Mouse (Mus musculus): ENCODE results near the gene Car3. TPM values are rescaled to one million over a fixed set of nuclear protein-coding genes. Genes with fewer than 3 reads are reported as not detected.

Car3 gene
- total and polyA plus RNA-seq, 2 experiments from 2014 or later = 2.7 to 13.2 TPM

DNA sequence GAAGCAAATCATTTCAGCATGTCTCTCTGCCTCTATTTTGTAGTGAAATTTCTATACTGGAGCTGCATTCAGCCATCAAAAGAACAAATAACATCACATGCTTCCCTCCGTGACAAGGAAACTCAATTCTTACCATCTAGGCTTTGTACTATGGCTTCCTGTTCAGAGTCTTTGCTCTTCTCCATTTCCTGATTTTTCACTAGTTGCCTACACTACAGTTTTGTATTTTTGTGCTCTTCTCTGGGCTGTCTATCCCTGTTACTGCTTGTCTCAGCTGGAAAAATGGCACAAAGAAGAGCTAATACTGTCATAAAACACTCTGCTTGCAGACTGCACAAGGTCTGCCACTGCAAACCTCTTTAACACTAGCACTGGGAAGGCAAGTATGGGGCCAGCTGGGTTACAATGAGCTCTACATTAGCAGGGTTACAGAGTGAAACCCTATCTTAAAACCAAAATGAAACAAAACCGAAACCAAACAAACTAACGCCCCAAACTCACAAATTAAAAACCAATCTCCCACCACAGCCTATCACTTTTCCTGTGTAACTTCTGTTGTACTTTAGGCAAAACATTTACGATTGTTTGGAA lies 48.8 kb downstream of the Car3 start:
- WGBS = 79% methylated on average over 4 of the region's 4 CpGs
- H3K9me3 ChIP-seq (replicated peaks; ENCODE audit: control insufficient read depth, low read length) = no peaks in the 10 kb centered on the region
- no peak for TF ChIP-seq CTCF (IDR thresholded peaks at IDR 0.05; ENCODE audit: low read depth)
- TF ChIP-seq EP300 (IDR thresholded peaks at IDR 0.05; ENCODE audit: low read depth) = no peak

DNA sequence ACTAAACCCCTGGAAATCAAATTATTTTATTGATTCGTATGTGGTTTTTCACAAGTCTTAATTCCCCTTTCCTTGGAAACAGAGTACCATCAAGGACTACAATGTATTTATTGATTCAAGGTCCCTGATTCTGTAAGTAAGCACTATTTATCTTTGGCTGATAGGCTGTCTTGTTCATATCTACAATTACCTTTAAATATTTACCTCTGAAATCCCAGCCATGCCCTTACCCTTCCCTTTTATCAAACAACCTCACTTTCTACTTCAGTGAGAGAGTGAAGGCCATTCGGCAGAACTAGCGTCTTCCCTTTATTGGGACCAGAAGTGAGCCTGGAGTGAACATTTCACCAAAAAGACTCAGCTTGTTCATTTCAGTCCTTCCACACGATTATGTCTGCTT lies 50.5 kb downstream of the Car3 start:
- H3K4me1 ChIP-seq (ENCODE audit: control insufficient read depth, insufficient read depth) = no peaks in the 10 kb centered on the region
- H3K27ac ChIP-seq (ENCODE audit: low read depth) = no peak overlapping the region
- no peaks in the 10 kb centered on the region for H3K36me3 ChIP-seq (replicated peaks; ENCODE audit: control insufficient read depth, insufficient read depth, low read length)
- DNase-seq (ENCODE audit: low spot score) = no peak
- TF ChIP-seq CTCF (IDR thresholded peaks at IDR 0.05; ENCODE audit: low read depth) (no peak), EP300 (IDR thresholded peaks at IDR 0.05; ENCODE audit: low read depth) (no peak)
- no peak for ATAC-seq (ENCODE audit: insufficient read depth, low read depth)
- no peak overlapping the region for H3K4me3 ChIP-seq (ENCODE audit: low read depth, low read length)
- H3K9ac ChIP-seq (replicated peaks; ENCODE audit: low read depth, low read length) = no peak overlapping the region
- H3K4me2 ChIP-seq (ENCODE audit: low read depth, low read length) = no peak overlapping the region
- H3K27me3 ChIP-seq (ENCODE audit: control insufficient read depth, insufficient read depth, low read length) = no peaks in the 10 kb centered on the region
- WGBS = 71% methylated on average over 4 of the region's 4 CpGs
- H3K9me3 ChIP-seq (replicated peaks; ENCODE audit: control insufficient read depth, low read length) = no peaks in the 10 kb centered on the region

More for the DNA sequence above, 48.8 kb downstream of the Car3 start:
- H3K36me3 ChIP-seq (replicated peaks; ENCODE audit: control insufficient read depth, insufficient read depth, low read length) = no peaks in the 10 kb centered on the region
- H3K4me3 ChIP-seq (ENCODE audit: low read depth, low read length) = no peak overlapping the region
- no peak overlapping the region for H3K27ac ChIP-seq (ENCODE audit: low read depth)
- no peak for DNase-seq (ENCODE audit: low spot score)
- H3K9ac ChIP-seq (replicated peaks; ENCODE audit: low read depth, low read length) = no peak overlapping the region
- no peak overlapping the region for H3K4me2 ChIP-seq (ENCODE audit: low read depth, low read length)
- H3K4me1 ChIP-seq (ENCODE audit: control insufficient read depth, insufficient read depth) = no peaks in the 10 kb centered on the region
- ATAC-seq (ENCODE audit: insufficient read depth, low read depth) = no peak
- H3K27me3 ChIP-seq (ENCODE audit: control insufficient read depth, insufficient read depth, low read length) = no peaks in the 10 kb centered on the region

- no peaks in the 10 kb centered on the region for H3K4me1 ChIP-seq (ENCODE audit: control insufficient read depth, insufficient read depth)
- DNase-seq (ENCODE audit: low spot score) (no peak), ATAC-seq (ENCODE audit: insufficient read depth, low read depth) (no peak)
- H3K4me3 ChIP-seq (ENCODE audit: low read depth, low read length) = no peak overlapping the region
- H3K9me3 ChIP-seq (replicated peaks; ENCODE audit: control insufficient read depth, low read length) = no peaks in the 10 kb centered on the region
- H3K9ac ChIP-seq (replicated peaks; ENCODE audit: low read depth, low read length) = no peak overlapping the region
- no peak overlapping the region for H3K4me2 ChIP-seq (ENCODE audit: low read depth, low read length)
- H3K36me3 ChIP-seq (replicated peaks; ENCODE audit: control insufficient read depth, insufficient read depth, low read length) = no peaks in the 10 kb centered on the region
- no peak overlapping the region for H3K27ac ChIP-seq (ENCODE audit: low read depth)
- no peak for TF ChIP-seq EP300 (IDR thresholded peaks at IDR 0.05; ENCODE audit: low read depth)
- no peak for TF ChIP-seq CTCF (IDR thresholded peaks at IDR 0.05; ENCODE audit: low read depth)
- no peaks in the 10 kb centered on the region for H3K27me3 ChIP-seq (ENCODE audit: control insufficient read depth, insufficient read depth, low read length)
- 66% methylated on average over 2 of the region's 2 CpGs for WGBS
These were observed 52.0 kb downstream of the Car3 start for GRCm38 (mm10) chr3:14915355-14915754.

- no peaks in the 10 kb centered on the region for H3K27me3 ChIP-seq (ENCODE audit: control insufficient read depth, insufficient read depth, low read length)
- H3K4me2 ChIP-seq (ENCODE audit: low read depth, low read length) = no peak overlapping the region
- H3K36me3 ChIP-seq (replicated peaks; ENCODE audit: control insufficient read depth, insufficient read depth, low read length) = no peaks in the 10 kb centered on the region
- DNase-seq (ENCODE audit: low spot score) (no peak), ATAC-seq (ENCODE audit: insufficient read depth, low read depth) (no peak)
- no peak overlapping the region for H3K27ac ChIP-seq (ENCODE audit: low read depth)
- TF ChIP-seq EP300 (IDR thresholded peaks at IDR 0.05; ENCODE audit: low read depth) = no peak
- no peak for TF ChIP-seq CTCF (IDR thresholded peaks at IDR 0.05; ENCODE audit: low read depth)
- WGBS = 56% methylated on average over 2 of the region's 2 CpGs
- H3K9me3 ChIP-seq (replicated peaks; ENCODE audit: control insufficient read depth, low read length) = no peaks in the 10 kb centered on the region
- H3K4me1 ChIP-seq (ENCODE audit: control insufficient read depth, insufficient read depth) = no peaks in the 10 kb centered on the region
- no peak overlapping the region for H3K4me3 ChIP-seq (ENCODE audit: low read depth, low read length)
- H3K9ac ChIP-seq (replicated peaks; ENCODE audit: low read depth, low read length) = no peak overlapping the region
These were observed 53.9 kb downstream of the Car3 start for GRCm38 (mm10) chr3:14917261-14917660.

Other genes starting within 250 kb of the Car3 start
- gene Car13, start 221.8 kb upstream of the Car3 start, total RNA-seq (2014; rRNA removed; ENCODE audit: low replicate concordance) = 2.0 and 6.2 TPM in 2 replicates
- 0.93 and 1.2 TPM in 2 replicates for gene Car13, start 221.8 kb upstream of the Car3 start, polyA plus RNA-seq (2015; fragmentation: Nextera tagmentation; extraction: Ambion mirVana)
- gene Car1, start 55.1 kb upstream of the Car3 start, total RNA-seq (2014; rRNA removed; ENCODE audit: low replicate concordance) = not detected in 2 replicates
- gene Car1, start 55.1 kb upstream of the Car3 start, polyA plus RNA-seq (2015; fragmentation: Nextera tagmentation; extraction: Ambion mirVana) = 0.12 and 0.38 TPM in 2 replicates
- 14.1 and 19.9 TPM in 2 replicates for gene Car2, start 22.8 kb downstream of the Car3 start, total RNA-seq (2014; rRNA removed; ENCODE audit: low replicate concordance)
- gene Car2, start 22.8 kb downstream of the Car3 start, polyA plus RNA-seq (2015; fragmentation: Nextera tagmentation; extraction: Ambion mirVana) = 11.2 and 13.3 TPM in 2 replicates

Measured in heart, postnatal 0 days (tissue).